Mouse (Mus musculus) thymus, adult 2 months (tissue): ENCODE data around the gene Gdf11. TPM values are rescaled to one million over a fixed set of nuclear protein-coding genes. Genes with fewer than 3 reads are reported as not detected.
A peak's percentile ranks its signal among the peaks of the same experiment; 100 is the strongest.

Experiments used
- DNase-seq: peaks from one replicate; pipeline ENCODE4 v3.0.0; 2021
- H3K27ac ChIP-seq: fragments of 200-500 bp; 2 replicates; pipeline ENCODE4 v1.5.1; 2012; ENCODE audit warnings: low read length, control low read depth; ENCODE audit not compliant: control insufficient read depth, insufficient read depth
- H3K27me3 ChIP-seq: fragments of 200-500 bp; 2 replicates; pipeline ENCODE4 v1.6.1; 2012; ENCODE audit warnings: mild to moderate bottlenecking, low read length, moderate library complexity, mixed read lengths; ENCODE audit not compliant: control insufficient read depth, insufficient read depth
- H3K36me3 ChIP-seq: fragments of 200-500 bp; 2 replicates; pipeline ENCODE4 v1.6.1; 2012; ENCODE audit warnings: mild to moderate bottlenecking, low read length, moderate library complexity; ENCODE audit not compliant: control insufficient read depth, insufficient read depth
- H3K4me1 ChIP-seq: fragments of 200-500 bp; replicated peaks from 2 replicates; pipeline ENCODE4 v1.6.1; 2012; ENCODE audit warnings: low read length; ENCODE audit not compliant: control insufficient read depth, insufficient read depth
- H3K4me3 ChIP-seq: fragments of 200-500 bp; 2 replicates; pipeline ENCODE4 v1.5.1; 2012; ENCODE audit warnings: mild to moderate bottlenecking, low read length, control low read depth, moderate library complexity; ENCODE audit not compliant: control insufficient read depth, insufficient read depth
- CTCF ChIP-seq: fragments of 200-500 bp; IDR thresholded peaks from 2 replicates; pipeline ENCODE4 v1.5.1; 2012; ENCODE audit warnings: mild to moderate bottlenecking, control low read depth, low read length, moderate library complexity, borderline replicate concordance; ENCODE audit not compliant: control insufficient read depth, poor library complexity, insufficient read depth; ENCODE audit errors: extremely low read depth
- POLR2A ChIP-seq: fragments of 200-500 bp; IDR thresholded peaks from 2 replicates; pipeline ENCODE4 v1.6.1; 2012; ENCODE audit warnings: mild to moderate bottlenecking, low read length, control low read depth, moderate library complexity; ENCODE audit not compliant: control insufficient read depth, poor library complexity, insufficient read depth; ENCODE audit errors: extremely low read depth
- WGBS: fragments of 180-500 bp; shearing (Covaris S2); methylation state at CpG from one replicate; pipeline ENCODE4 v1.1.7; 2018; 5-methylcytosine and 5-hydroxymethylcytosine counted together
- polyA plus RNA-seq: library from polyadenylated mRNA; depleted of rRNA; stranded (reverse); fragments of >200 nt; gene quantifications from 2 replicates; pipeline ENCODE4 v1.2.3, GENCODE M21; 2012

Gene Gdf11
- polyA plus RNA-seq, 1 experiment: 5.8 TPM

- DNase-seq: peak; percentile 82
- Histone ChIP-seq H3K4me1 (peaks cover 4% of the 10 kb centered on the region), H3K27me3 (peaks cover 26% of the 10 kb centered on the region), H3K36me3 (no peaks in the 10 kb centered on the region), H3K27ac (no peak overlapping the region), H3K4me3 (no peak overlapping the region)
- TF ChIP-seq CTCF (no peak), POLR2A (no peak)
- WGBS: 25% methylated on average over 5 of the region's 5 CpGs
Observed at GRCm38 (mm10) chr10:128913219-128913618, 21.7 kb upstream of the Gdf11 start.

- 81% methylated on average over 4 of the region's 4 CpGs for whole genome bisulfite sequencing
- H3K36me3 ChIP-seq: no peaks in the 10 kb centered on the region
- no peak overlapping the region for H3K27ac ChIP-seq
Observed at GRCm38 (mm10) chr10:128912791-128913190, 21.3 kb upstream of the Gdf11 start.

GRCm38 (mm10) chr10:128912268-128912667 lies 20.8 kb upstream of the Gdf11 start:
- no peak for DNase-seq
- no peak overlapping the region for H3K27ac ChIP-seq
- TF ChIP-seq CTCF (no peak), POLR2A (no peak)
- no peak overlapping the region for H3K4me3 ChIP-seq
- no peaks in the 10 kb centered on the region for H3K36me3 ChIP-seq
- WGBS: 86% methylated on average over 3 of the region's 4 CpGs
- peaks cover 26% of the 10 kb centered on the region for H3K27me3 ChIP-seq
- H3K4me1 ChIP-seq: peaks cover 4% of the 10 kb centered on the region

More at GRCm38 (mm10) chr10:128912791-128913190, 21.3 kb upstream of the Gdf11 start:
- TF ChIP-seq POLR2A (no peak), CTCF (no peak)
- no peak overlapping the region for H3K4me3 ChIP-seq
- DNase-seq: no peak
- peaks cover 26% of the 10 kb centered on the region for H3K27me3 ChIP-seq
- peaks cover 4% of the 10 kb centered on the region for H3K4me1 ChIP-seq

- DNase-seq: no peak
- Histone ChIP-seq H3K36me3 (no peaks in the 10 kb centered on the region), H3K27ac (no peak overlapping the region), H3K4me1 (peaks cover 4% of the 10 kb centered on the region), H3K4me3 (no peak overlapping the region), H3K27me3 (peaks cover 26% of the 10 kb centered on the region)
- 44% methylated on average over 6 of the region's 6 CpGs for WGBS
- TF ChIP-seq POLR2A (no peak), CTCF (no peak)
Observed at GRCm38 (mm10) chr10:128911430-128911829, 19.9 kb upstream of the Gdf11 start.

GRCm38 (mm10) chr10:128910066-128910841 lies 18.7 kb upstream of the Gdf11 start:
- Histone ChIP-seq H3K36me3 (no peaks in the 10 kb centered on the region), H3K4me3 (peak overlapping the region; percentile 36), H3K4me1 (peaks cover 4% of the 10 kb centered on the region), H3K27me3 (peaks cover 26% of the 10 kb centered on the region), H3K27ac (no peak overlapping the region)
- no peak for TF ChIP-seq CTCF
- no peak for TF ChIP-seq POLR2A
- no peak for DNase-seq
- WGBS: 6% methylated on average over 65 of the region's 66 CpGs

- 4% methylated on average over 39 of the region's 41 CpGs for WGBS
- DNase-seq: no peak
- peaks cover 26% of the 10 kb centered on the region for H3K27me3 ChIP-seq
- peak overlapping the region; percentile 37; the same call in 1 of the 2 replicates for H3K27ac ChIP-seq
- no peaks in the 10 kb centered on the region for H3K36me3 ChIP-seq
- no peak for TF ChIP-seq CTCF
- TF ChIP-seq POLR2A: no peak
- H3K4me3 ChIP-seq: peak overlapping the region; percentile 36
- H3K4me1 ChIP-seq: peaks cover 4% of the 10 kb centered on the region
Observed at GRCm38 (mm10) chr10:128909567-128910028, 18.1 kb upstream of the Gdf11 start.
